Mouse (Mus musculus) limb, embryonic 10.5 days (tissue): Measurements from ENCODE around the gene Hspa1b. TPM values are rescaled to one million over a fixed set of nuclear protein-coding genes. Genes with fewer than 3 reads are reported as not detected.
"Not testable (repeated sequence)": the region's sequence is repeated elsewhere in the genome, so short reads cannot be mapped to it uniquely, and the experiment has no call there.

Experiments used
- DNase-seq: peaks from one replicate; pipeline ENCODE4 v3.0.0-alpha.2; 2017; ENCODE audit warnings: low spot score
- H3K27ac ChIP-seq: fragments of 300-500 bp; sonication (generic); 2 replicates; pipeline ENCODE4 v1.5.1; 2016; ENCODE audit warnings: mild to moderate bottlenecking
- H3K27me3 ChIP-seq: fragments of 300-500 bp; sonication (generic); 2 replicates; pipeline ENCODE4 v1.6.1; 2016; ENCODE audit warnings: low read depth, mild to moderate bottlenecking; ENCODE audit not compliant: poor library complexity, severe bottlenecking
- H3K36me3 ChIP-seq: fragments of 300-500 bp; sonication (generic); 2 replicates; pipeline ENCODE4 v1.6.1; 2016; ENCODE audit warnings: mild to moderate bottlenecking, moderate library complexity
- H3K4me1 ChIP-seq: fragments of 300-500 bp; sonication (generic); 2 replicates; pipeline ENCODE4 v1.6.1; 2016
- H3K4me3 ChIP-seq: fragments of 300-500 bp; sonication (generic); 2 replicates; pipeline ENCODE4 v1.5.1; 2016; ENCODE audit warnings: mild to moderate bottlenecking, moderate library complexity
- H3K9me3 ChIP-seq: fragments of 300-500 bp; sonication (generic); replicated peaks from 2 replicates; pipeline ENCODE4 v1.6.1; 2016; ENCODE audit warnings: mild to moderate bottlenecking
- WGBS: fragments of 180-500 bp; shearing (Covaris S2); methylation state at CpG from one replicate; pipeline ENCODE4 v1.1.7; 2016; 5-methylcytosine and 5-hydroxymethylcytosine counted together
- polyA plus RNA-seq: library from polyadenylated mRNA; unstranded; fragments of >200 nt; fragmentation: Nextera tagmentation; extraction: Ambion mirVana; gene quantifications from 2 replicates; pipeline ENCODE4 v1.2.1, GENCODE M21; 2016

The Hspa1b gene
- polyA plus RNA-seq = 0.08 and 0.14 TPM in 2 replicates

GRCm38 (mm10) chr17:34959130-34959778 lies at the start of gene Hspa1b:
Gene Hspa1b, minus strand, starts transcription at chr17:34959238.
- H3K4me1 ChIP-seq, H3K36me3 ChIP-seq, H3K9me3 ChIP-seq: not testable (repeated sequence)
- Histone ChIP-seq H3K27me3 (peaks cover 58% of the 10 kb centered on the region), H3K4me3 (peak within 1 kb of the TSS; percentile 57), H3K27ac (peak within 1 kb of the TSS; percentile 89)
- peak; percentile 78 for DNase-seq
- under 1% methylated on average over 32 of the region's 32 CpGs for WGBS

DNA sequence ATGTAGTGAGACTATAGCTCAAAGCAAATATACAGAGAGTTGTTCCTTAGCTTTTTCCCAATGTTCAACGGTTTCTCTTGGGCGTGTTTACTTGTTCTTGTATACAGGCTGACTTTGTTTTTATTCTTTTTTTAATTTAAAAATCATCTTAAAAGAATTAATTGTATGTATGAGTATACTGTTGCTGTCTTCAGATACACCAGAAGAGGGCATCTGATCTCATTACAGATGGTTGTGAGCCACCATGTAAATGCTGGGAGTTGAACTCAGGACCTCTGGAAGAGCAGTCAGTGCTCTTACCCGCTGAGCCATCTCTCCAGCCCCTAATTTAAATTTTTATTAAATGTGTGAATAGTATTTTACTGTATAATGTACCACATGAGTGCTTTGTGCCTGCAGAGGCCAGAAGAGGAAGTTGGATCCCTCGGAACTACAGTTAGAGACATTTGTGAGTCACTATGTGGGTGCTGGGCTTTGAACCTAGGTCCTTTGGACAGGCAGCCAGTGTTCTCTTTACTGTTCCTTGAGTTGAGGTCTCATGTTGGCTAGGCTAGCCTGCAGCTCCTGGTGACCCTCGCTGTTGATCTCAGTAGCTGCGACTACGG lies 48.5 kb upstream of the Hspa1b start:
- 96% methylated on average over 7 of the region's 7 CpGs for WGBS

DNA sequence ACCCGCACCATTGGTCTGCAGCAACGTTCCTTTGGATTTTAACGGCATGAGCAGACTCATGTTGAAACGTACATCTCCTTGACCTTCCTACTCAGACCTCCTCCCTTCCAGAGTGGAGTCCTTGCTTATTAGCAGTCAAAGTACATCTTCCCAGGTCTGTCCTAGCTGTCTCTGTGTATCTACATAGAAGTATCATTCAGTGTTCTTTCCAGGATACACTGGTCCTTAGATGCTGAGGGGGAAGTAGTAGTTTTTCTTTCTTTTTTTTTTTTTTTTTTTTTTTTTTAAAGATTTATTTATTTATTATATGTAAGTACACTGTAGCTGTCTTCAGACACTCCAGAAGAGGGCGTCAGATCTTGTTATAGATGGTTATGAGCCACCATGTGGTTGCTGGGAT lies 46.9 kb upstream of the Hspa1b start:
- not testable (repeated sequence) for H3K27ac ChIP-seq, H3K9me3 ChIP-seq, H3K4me3 ChIP-seq, H3K27me3 ChIP-seq, DNase-seq
- 99% methylated on average over 4 of the region's 5 CpGs for WGBS
- Histone ChIP-seq H3K4me1 (peaks cover 15% of the 10 kb centered on the region), H3K36me3 (peaks cover 81% of the 10 kb centered on the region)

More for the DNA sequence above, 48.5 kb upstream of the Hspa1b start:
- Histone ChIP-seq H3K27me3 (no peaks in the 10 kb centered on the region), H3K27ac (no peak overlapping the region), H3K4me1 (peaks cover 11% of the 10 kb centered on the region), H3K9me3 (no peaks in the 10 kb centered on the region), H3K36me3 (peaks cover 94% of the 10 kb centered on the region), H3K4me3 (no peak overlapping the region)
- no peak for DNase-seq

GRCm38 (mm10) chr17:35005158-35005557 lies 46.1 kb upstream of the Hspa1b start:
- peaks cover 73% of the 10 kb centered on the region for H3K36me3 ChIP-seq
- no peak overlapping the region for H3K4me3 ChIP-seq

DNA sequence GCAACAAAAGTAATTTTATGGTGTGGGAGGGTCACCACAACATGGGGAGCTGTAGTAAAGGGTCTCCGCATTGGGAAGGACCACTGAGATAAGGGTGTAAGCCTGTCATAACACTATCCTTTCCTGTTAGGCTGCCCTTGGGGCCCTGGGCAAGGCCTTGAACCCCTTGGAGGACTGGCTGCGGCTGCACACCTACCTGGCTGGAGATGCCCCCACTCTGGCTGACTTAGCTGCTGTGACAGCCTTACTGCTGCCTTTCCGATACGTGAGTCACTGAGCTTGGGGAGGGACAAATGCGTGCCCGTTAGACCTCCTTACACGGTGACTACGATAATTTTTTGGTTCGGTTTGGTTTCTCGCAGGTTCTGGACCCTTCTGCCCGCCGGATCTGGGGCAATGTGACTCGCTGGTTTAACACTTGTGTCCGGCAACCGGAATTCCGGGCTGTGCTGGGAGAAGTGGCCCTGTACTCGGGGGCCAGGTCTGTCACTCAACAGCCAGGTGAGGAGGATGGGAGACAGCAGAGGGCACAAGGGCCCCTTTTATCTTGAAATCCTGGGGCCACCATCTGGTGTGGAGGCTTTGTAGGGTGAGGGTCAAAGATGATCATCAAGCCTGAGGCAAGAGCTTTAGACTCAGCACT lies 45.2 kb upstream of the Hspa1b start:
- Histone ChIP-seq H3K9me3 (no peaks in the 10 kb centered on the region), H3K27me3 (no peaks in the 10 kb centered on the region), H3K36me3 (peaks cover 66% of the 10 kb centered on the region), H3K4me3 (0 out of 2 replicates have a peak overlapping the region, but pooled peaks have one; percentile 4), H3K27ac (no peak overlapping the region), H3K4me1 (peaks cover 30% of the 10 kb centered on the region)
- 95% methylated on average over 17 of the region's 17 CpGs for WGBS
- DNase-seq = no peak

More at GRCm38 (mm10) chr17:35005158-35005557, 46.1 kb upstream of the Hspa1b start:
- 96% methylated on average over 10 of the region's 10 CpGs for WGBS
- Histone ChIP-seq H3K9me3 (no peaks in the 10 kb centered on the region), H3K27me3 (no peaks in the 10 kb centered on the region), H3K4me1 (peaks cover 20% of the 10 kb centered on the region), H3K27ac (no peak overlapping the region)
- DNase-seq = no peak

DNA sequence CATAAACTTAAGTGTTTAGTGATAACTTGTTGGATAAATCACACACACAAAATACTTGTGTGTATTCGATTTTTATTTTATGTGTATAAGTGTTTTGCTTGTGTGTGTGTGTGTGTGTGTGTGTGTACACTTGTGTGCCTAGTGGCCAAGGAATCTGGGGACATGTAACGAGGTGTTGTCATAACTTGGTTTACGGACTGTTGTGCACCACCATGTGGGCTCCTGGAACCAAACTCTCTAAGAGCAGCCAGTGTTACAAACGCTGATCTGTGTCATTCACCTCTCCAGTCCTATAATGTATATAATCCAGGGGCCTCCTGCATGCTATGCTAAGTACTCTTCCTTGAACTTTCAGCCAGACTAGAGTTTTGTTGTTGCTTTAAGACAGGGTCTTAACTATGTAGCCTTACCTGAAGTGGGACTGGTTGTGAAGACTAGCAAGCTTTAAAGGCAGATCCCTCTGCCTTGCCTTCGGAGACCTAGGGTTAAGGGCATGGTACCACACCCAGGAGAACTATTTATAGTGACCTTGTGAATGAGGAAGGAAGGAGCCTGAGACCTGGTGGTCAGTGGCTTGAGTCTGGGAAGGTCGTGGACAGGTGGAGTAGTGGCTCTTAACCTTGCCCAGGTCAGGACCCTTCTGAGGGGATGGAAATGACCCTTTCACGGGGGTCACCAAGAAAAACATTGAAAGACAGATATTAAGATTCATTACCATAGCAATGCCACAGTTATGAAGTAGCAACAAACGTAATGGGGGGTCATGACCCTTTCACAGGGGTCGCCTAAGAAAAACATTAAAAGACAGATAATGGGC lies 44.2 kb upstream of the Hspa1b start:
- 74% methylated on average over 9 of the region's 9 CpGs for WGBS
- Histone ChIP-seq H3K4me3 (peak overlapping the region; percentile 84), H3K27ac (no peak overlapping the region), H3K9me3 (no peaks in the 10 kb centered on the region), H3K36me3 (peaks cover 66% of the 10 kb centered on the region), H3K27me3 (no peaks in the 10 kb centered on the region), H3K4me1 (peaks cover 37% of the 10 kb centered on the region)
- DNase-seq = no peak

- Histone ChIP-seq H3K36me3 (peaks cover 66% of the 10 kb centered on the region), H3K27me3 (no peaks in the 10 kb centered on the region), H3K9me3 (no peaks in the 10 kb centered on the region), H3K4me1 (peaks cover 37% of the 10 kb centered on the region), H3K27ac (peak overlapping the region; percentile 94), H3K4me3 (peak overlapping the region; percentile 84)
- WGBS = 19% methylated on average over 12 of the region's 12 CpGs
- DNase-seq = no peak
These were observed 43.3 kb upstream of the Hspa1b start for GRCm38 (mm10) chr17:35002153-35002865.

DNA sequence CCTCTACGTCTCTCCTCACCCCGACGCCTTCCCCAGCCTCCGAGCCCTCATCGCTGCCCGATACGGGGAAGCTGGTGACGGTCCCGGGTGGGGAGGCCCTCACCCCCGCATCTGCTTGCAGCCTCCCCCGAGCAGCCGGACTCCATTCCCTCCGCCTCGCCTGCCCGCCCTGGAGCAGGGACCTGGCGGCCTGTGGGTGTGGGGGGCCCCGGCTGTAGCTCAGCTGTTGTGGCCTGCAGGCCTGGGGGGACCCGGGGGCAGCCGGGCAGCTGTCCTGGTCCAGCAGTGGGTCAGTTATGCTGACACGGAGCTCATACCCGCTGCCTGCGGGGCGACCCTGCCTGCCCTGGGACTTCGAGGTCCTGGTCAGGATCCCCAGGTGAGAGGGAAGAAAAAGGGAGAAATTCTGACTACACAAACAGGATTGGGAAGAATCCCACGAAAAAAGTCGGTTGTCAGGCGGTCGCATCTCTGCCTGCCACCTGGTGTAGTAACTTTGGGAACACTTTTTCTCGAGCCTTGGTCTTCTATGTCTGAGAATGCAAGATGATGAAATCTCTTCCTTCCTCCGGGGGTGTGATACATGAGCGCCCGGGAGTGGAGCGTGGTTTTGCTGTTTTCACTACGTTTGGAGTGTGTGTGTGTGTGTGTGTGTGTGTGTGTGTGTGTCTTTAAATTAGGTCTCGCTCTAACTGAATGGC lies 42.6 kb upstream of the Hspa1b start:
- Histone ChIP-seq H3K27me3 (no peaks in the 10 kb centered on the region), H3K27ac (peak overlapping the region; percentile 94), H3K4me1 (peaks cover 41% of the 10 kb centered on the region), H3K4me3 (peak overlapping the region; percentile 84), H3K9me3 (no peaks in the 10 kb centered on the region), H3K36me3 (peaks cover 66% of the 10 kb centered on the region)
- 1% methylated on average over 35 of the region's 35 CpGs for WGBS
- DNase-seq = no peak

- DNase-seq = peak; percentile 99
- H3K27me3 ChIP-seq = no peaks in the 10 kb centered on the region
- no peaks in the 10 kb centered on the region for H3K9me3 ChIP-seq
- peak within 1 kb of the TSS; percentile 94 for H3K27ac ChIP-seq
- peaks cover 65% of the 10 kb centered on the region for H3K36me3 ChIP-seq
- under 1% methylated on average over 83 of the region's 83 CpGs for WGBS
- H3K4me1 ChIP-seq = peaks cover 41% of the 10 kb centered on the region
- peak within 1 kb of the TSS; percentile 84 for H3K4me3 ChIP-seq
These were observed 41.8 kb upstream of the Hspa1b start, which contains the start of gene Vars for GRCm38 (mm10) chr17:35000717-35001451. Gene Vars, plus strand, starts transcription at chr17:35000987.

DNA sequence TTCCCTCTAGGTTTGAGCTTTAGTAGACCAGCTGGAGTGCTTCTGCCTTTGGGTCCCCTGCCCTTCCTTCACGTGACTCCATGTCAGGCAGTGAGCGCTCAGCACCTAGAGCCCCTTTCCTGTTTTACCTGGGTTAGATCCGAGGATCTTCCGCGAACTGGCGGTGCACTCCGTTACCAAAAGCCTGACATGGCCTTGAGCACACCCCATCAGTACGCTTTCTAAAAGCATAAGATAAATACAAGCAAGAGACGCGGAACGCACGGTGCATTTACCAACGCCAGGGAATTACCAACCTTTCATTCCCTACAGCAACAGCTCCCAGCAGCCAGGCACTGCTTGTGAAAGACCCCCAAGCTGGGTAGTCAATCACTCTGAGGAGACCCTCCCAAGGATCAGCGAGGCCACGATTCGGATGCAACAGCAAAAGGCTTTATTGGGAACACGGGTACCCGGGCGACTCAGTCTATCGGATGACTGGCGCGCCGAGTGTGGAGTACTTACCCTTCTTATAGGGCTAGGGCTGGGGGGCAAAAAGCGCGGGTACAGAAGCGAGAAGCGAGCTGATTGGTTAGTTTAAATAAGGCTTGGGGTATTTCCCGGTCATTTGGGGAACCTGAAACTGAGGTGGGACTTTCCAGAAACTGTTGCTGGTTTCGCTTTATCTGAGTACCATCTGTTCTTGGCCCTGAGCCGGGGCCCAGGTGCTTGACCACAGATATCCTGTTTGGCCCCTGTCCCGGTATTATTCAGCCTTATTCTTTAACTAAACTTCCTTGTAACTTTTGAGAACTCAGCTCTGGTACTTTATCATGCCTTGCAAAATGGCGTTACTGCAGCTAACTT lies 41.1 kb upstream of the Hspa1b start:
- DNase-seq = peak; percentile 62
- H3K27ac ChIP-seq = peak overlapping the region; percentile 94
- not testable (repeated sequence) for H3K9me3 ChIP-seq, H3K27me3 ChIP-seq
- 31% methylated on average over 30 of the region's 32 CpGs for WGBS
- H3K4me1 ChIP-seq = peaks cover 41% of the 10 kb centered on the region
- peak overlapping the region; percentile 84 for H3K4me3 ChIP-seq
- peaks cover 64% of the 10 kb centered on the region for H3K36me3 ChIP-seq
